Mouse (Mus musculus): ENCODE data around the gene Neurl4. TPM values are rescaled to one million over a fixed set of nuclear protein-coding genes. Genes with fewer than 3 reads are reported as not detected.

The Neurl4 gene
- polyA plus RNA-seq, 1 experiment from 2014 or later, result 14.2 TPM

- 57% methylated on average over 4 of the region's 4 CpGs for WGBS
- Histone ChIP-seq H3K9ac (no peak overlapping the region), H3K4me3 (no peak overlapping the region), H3K9me3 (no peaks in the 10 kb centered on the region), H3K36me3 (no peaks in the 10 kb centered on the region), H3K4me2 (replicated peaks) (no peak overlapping the region), H3K27ac (no peak overlapping the region; the same call in 1 of the 2 replicates), H3K4me1 (peaks cover 11% of the 10 kb centered on the region; the same call in 1 of the 2 replicates), H3K27me3 (no peaks in the 10 kb centered on the region)
- no peak for ATAC-seq (ENCODE audit: insufficient number of reproducible peaks, insufficient read depth, low FRiP score, low TSS enrichment)
Observed at GRCm38 (mm10) chr11:69883066-69883465, 17.8 kb upstream of the Neurl4 start.

DNA sequence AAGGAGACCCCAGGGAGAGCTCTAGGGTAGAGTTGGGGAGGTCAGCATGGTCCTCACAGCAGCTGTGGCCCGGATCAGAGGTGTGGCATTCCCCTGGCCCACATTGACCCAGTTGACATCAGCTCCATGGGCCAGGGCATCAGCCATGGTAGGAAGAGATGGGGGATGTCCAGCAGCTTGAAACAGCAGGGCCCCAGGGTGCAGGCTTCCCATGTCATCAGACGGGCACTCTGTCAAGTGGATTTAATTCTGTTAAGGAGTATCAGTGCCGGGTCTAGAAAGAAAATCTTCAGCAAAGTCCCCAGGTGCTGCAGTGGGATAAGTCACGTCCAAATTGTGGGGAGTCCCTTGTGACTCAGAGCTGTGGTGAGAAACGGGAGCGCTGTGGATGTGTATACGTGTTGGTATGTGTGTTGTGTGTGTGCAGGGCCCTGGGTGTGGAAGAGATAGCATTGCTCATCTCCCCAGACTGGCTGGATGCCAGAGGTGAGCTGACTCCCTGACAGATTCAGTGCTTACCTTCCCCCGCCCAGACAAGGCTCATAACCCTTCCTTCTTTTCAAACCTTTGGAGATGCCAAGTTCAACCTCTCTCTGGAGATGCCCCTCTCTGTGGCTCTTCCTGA is 17.2 kb upstream of the Neurl4 start:
- Histone ChIP-seq H3K4me2 (replicated peaks) (no peak overlapping the region), H3K4me1 (peaks cover 11% of the 10 kb centered on the region; the same call in 1 of the 2 replicates), H3K9me3 (no peaks in the 10 kb centered on the region), H3K9ac (no peak overlapping the region), H3K27me3 (no peaks in the 10 kb centered on the region), H3K27ac (no peak overlapping the region; the same call in 1 of the 2 replicates), H3K4me3 (no peak overlapping the region), H3K36me3 (no peaks in the 10 kb centered on the region)
- WGBS, result 76% methylated on average over 8 of the region's 8 CpGs
- ATAC-seq (ENCODE audit: insufficient number of reproducible peaks, insufficient read depth, low FRiP score, low TSS enrichment), result no peak

DNA sequence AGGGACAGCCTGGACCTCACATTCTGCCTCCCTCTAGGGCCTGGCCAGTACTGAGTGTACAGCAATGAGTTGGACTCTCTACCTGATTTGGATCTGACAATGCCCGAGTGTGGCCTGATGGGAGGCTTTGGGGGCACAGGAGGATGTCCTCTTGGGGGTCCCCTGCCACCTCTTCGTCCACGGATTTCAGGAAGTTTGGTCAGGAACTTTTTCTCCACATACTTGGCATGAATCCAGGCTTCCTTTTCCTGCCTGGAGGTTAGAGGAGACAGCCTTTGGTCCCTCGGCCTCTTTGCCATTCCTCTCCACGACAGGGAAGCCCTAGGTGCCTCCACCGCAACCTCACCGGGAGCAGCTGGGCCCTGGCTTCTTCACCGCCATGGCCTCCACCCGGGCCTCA is 16.6 kb upstream of the Neurl4 start:
- Histone ChIP-seq H3K9ac (no peak overlapping the region), H3K4me2 (replicated peaks) (no peak overlapping the region), H3K27me3 (no peaks in the 10 kb centered on the region), H3K9me3 (no peaks in the 10 kb centered on the region), H3K36me3 (no peaks in the 10 kb centered on the region), H3K27ac (peak overlapping the region; percentile 8; the same call in 1 of the 2 replicates), H3K4me3 (no peak overlapping the region), H3K4me1 (peaks cover 11% of the 10 kb centered on the region; the same call in 1 of the 2 replicates)
- WGBS, result 76% methylated on average over 9 of the region's 9 CpGs
- no peak for ATAC-seq (ENCODE audit: insufficient number of reproducible peaks, insufficient read depth, low FRiP score, low TSS enrichment)

- no peaks in the 10 kb centered on the region for H3K27me3 ChIP-seq
- H3K27ac ChIP-seq, result peak overlapping the region; percentile 8; the same call in 1 of the 2 replicates
- H3K4me3 ChIP-seq, result no peak overlapping the region
- no peak overlapping the region for H3K9ac ChIP-seq
- ATAC-seq (ENCODE audit: insufficient number of reproducible peaks, insufficient read depth, low FRiP score, low TSS enrichment), result no peak
- H3K36me3 ChIP-seq, result no peaks in the 10 kb centered on the region
- WGBS, result 83% methylated on average over 8 of the region's 8 CpGs
- peaks cover 7% of the 10 kb centered on the region; the same call in 1 of the 2 replicates for H3K4me1 ChIP-seq
- no peaks in the 10 kb centered on the region for H3K9me3 ChIP-seq
- H3K4me2 ChIP-seq (replicated peaks), result no peak overlapping the region
Observed at GRCm38 (mm10) chr11:69884663-69885062, 16.2 kb upstream of the Neurl4 start.

GRCm38 (mm10) chr11:69886907-69887635 is 13.8 kb upstream of the Neurl4 start:
- 0 out of 2 replicates have a peak, but pooled peaks cover 2% of the 10 kb centered on the region for H3K27me3 ChIP-seq
- H3K4me3 ChIP-seq, result no peak overlapping the region
- H3K4me1 ChIP-seq, result no peaks in the 10 kb centered on the region
- H3K9me3 ChIP-seq, result no peaks in the 10 kb centered on the region
- WGBS, result 70% methylated on average over 8 of the region's 8 CpGs
- no peak overlapping the region for H3K27ac ChIP-seq
- H3K4me2 ChIP-seq (replicated peaks), result no peak overlapping the region
- H3K36me3 ChIP-seq, result no peaks in the 10 kb centered on the region
- H3K9ac ChIP-seq, result no peak overlapping the region
- ATAC-seq (ENCODE audit: insufficient number of reproducible peaks, insufficient read depth, low FRiP score, low TSS enrichment), result no peak

- ATAC-seq (ENCODE audit: insufficient number of reproducible peaks, insufficient read depth, low FRiP score, low TSS enrichment), result no peak
- Histone ChIP-seq H3K9ac (no peak overlapping the region), H3K4me2 (replicated peaks) (no peak overlapping the region), H3K27me3 (0 out of 2 replicates have a peak, but pooled peaks cover 2% of the 10 kb centered on the region), H3K36me3 (no peaks in the 10 kb centered on the region), H3K4me1 (no peaks in the 10 kb centered on the region), H3K27ac (no peak overlapping the region), H3K4me3 (no peak overlapping the region), H3K9me3 (no peaks in the 10 kb centered on the region)
- WGBS, result 79% methylated on average over 4 of the region's 4 CpGs
Observed at GRCm38 (mm10) chr11:69891482-69891881, 9.4 kb upstream of the Neurl4 start.

DNA sequence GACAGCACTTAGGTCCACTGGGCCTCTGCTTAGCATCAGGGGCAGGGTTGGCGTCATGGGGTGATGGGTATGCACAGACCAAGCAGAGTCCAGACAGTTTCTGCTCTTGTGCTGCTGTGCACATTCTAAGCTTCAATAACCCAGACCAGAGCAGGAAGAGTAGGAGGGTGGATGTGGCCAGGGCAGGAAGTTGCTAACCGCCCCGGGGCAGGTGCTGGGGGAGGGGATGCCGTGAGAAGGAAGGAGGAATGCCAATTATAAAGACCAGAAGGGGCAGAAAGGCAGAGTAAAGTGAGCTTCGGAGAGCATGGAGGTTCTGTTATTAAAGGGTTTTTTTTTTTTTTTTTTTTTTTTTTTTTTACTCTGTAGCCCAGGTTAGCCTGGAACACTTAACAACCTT is 6.2 kb upstream of the Neurl4 start:
- H3K27me3 ChIP-seq, result 0 out of 2 replicates have a peak, but pooled peaks cover 2% of the 10 kb centered on the region
- H3K9ac ChIP-seq, result no peak overlapping the region
- H3K27ac ChIP-seq, result no peak overlapping the region
- WGBS, result 72% methylated on average over 5 of the region's 5 CpGs
- no peak overlapping the region for H3K4me3 ChIP-seq
- 0 out of 2 replicates have a peak, but pooled peaks cover 3% of the 10 kb centered on the region for H3K36me3 ChIP-seq
- H3K9me3 ChIP-seq, result no peaks in the 10 kb centered on the region
- no peak for ATAC-seq (ENCODE audit: insufficient number of reproducible peaks, insufficient read depth, low FRiP score, low TSS enrichment)
- H3K4me1 ChIP-seq, result peaks cover 10% of the 10 kb centered on the region
- no peak overlapping the region for H3K4me2 ChIP-seq (replicated peaks)

DNA sequence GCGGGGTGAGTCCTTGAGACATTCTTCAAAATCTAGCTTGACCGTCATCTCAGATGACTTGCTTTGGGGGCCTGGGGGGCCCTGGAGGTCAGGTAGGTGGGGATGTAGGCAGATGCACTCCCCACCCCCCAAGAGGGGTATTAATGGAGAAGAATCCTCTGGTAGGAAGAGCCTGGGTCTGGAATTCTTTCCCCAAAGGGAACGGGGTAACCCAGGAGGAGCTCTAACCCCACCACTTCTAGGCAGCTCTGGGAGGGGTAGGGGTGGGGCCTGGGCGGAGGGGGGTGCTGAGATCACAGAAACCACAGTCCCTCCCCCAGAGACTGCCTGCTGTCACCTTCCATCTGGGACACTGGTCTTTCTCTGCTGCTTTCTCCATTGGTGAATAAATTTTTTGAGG is 5.6 kb upstream of the Neurl4 start, which contains the start of gene Acap1:
TSS of gene Acap1 (minus strand) at position 249 of the 400 bp plus-strand sequence.
- Histone ChIP-seq H3K9ac (no peak within 1 kb of the TSS), H3K4me3 (no peak within 1 kb of the TSS), H3K9me3 (no peaks in the 10 kb centered on the region), H3K27ac (no peak within 1 kb of the TSS), H3K27me3 (0 out of 2 replicates have a peak, but pooled peaks cover 2% of the 10 kb centered on the region), H3K4me1 (peaks cover 12% of the 10 kb centered on the region), H3K4me2 (replicated peaks) (no peak within 1 kb of the TSS), H3K36me3 (0 out of 2 replicates have a peak, but pooled peaks cover 3% of the 10 kb centered on the region)
- no peak for ATAC-seq (ENCODE audit: insufficient number of reproducible peaks, insufficient read depth, low FRiP score, low TSS enrichment)
- 63% methylated on average over 4 of the region's 4 CpGs for WGBS

DNA sequence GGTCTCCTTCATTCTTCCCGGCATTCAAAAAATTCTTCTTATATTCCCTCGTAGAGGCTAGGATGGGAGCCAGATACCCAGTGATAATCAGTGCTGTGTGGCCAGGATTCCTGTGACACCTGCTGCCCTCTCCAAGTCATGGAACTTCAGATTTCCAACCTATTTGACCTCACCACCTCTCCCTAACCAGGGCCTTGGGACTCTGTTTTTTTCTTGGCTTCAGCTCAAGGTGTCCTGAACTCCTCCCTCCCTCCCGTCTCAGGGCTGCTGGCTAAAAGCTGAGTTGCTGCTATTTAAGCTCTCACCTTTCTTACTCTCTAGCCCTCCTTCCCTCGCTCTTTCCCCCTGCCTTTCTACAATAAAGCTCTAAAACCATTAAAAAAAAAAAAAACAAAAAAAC is 1.0 kb upstream of the Neurl4 start:
- no peak for ATAC-seq (ENCODE audit: insufficient number of reproducible peaks, insufficient read depth, low FRiP score, low TSS enrichment)
- peak overlapping the region; percentile 96; the same call in 1 of the 2 replicates for H3K27ac ChIP-seq
- peak overlapping the region; percentile 86 for H3K9ac ChIP-seq
- H3K4me1 ChIP-seq, result peaks cover 24% of the 10 kb centered on the region
- 16% methylated on average over 4 of the region's 4 CpGs for WGBS
- H3K4me3 ChIP-seq, result peak overlapping the region; percentile 78
- peak overlapping the region; percentile 87 for H3K4me2 ChIP-seq (replicated peaks)
- H3K27me3 ChIP-seq, result no peaks in the 10 kb centered on the region
- no peaks in the 10 kb centered on the region for H3K9me3 ChIP-seq
- H3K36me3 ChIP-seq, result peaks cover 16% of the 10 kb centered on the region

GRCm38 (mm10) chr11:69901406-69901846 is 554 bp downstream of the Neurl4 start:
- H3K27me3 ChIP-seq, result no peaks in the 10 kb centered on the region
- ATAC-seq (ENCODE audit: insufficient number of reproducible peaks, insufficient read depth, low FRiP score, low TSS enrichment), result peak; percentile 43
- peak overlapping the region; percentile 87 for H3K4me2 ChIP-seq (replicated peaks)
- under 1% methylated on average over 42 of the region's 42 CpGs for WGBS
- H3K9ac ChIP-seq, result peak overlapping the region; percentile 82
- H3K27ac ChIP-seq, result peak overlapping the region; percentile 96
- no peaks in the 10 kb centered on the region for H3K9me3 ChIP-seq
- H3K4me1 ChIP-seq, result peaks cover 24% of the 10 kb centered on the region
- H3K4me3 ChIP-seq, result peak overlapping the region; percentile 78
- peaks cover 32% of the 10 kb centered on the region for H3K36me3 ChIP-seq

- Histone ChIP-seq H3K27ac (peak overlapping the region; percentile 96), H3K9me3 (no peaks in the 10 kb centered on the region), H3K27me3 (no peaks in the 10 kb centered on the region), H3K4me2 (replicated peaks) (peak overlapping the region; percentile 87), H3K36me3 (peaks cover 37% of the 10 kb centered on the region), H3K9ac (peak overlapping the region; percentile 82), H3K4me3 (peak overlapping the region; percentile 78), H3K4me1 (peaks cover 24% of the 10 kb centered on the region)
- no peak for ATAC-seq (ENCODE audit: insufficient number of reproducible peaks, insufficient read depth, low FRiP score, low TSS enrichment)
- WGBS, result under 1% methylated on average over 33 of the region's 39 CpGs
Observed at GRCm38 (mm10) chr11:69901993-69902392, 1.1 kb downstream of the Neurl4 start.
